Mouse (Mus musculus): ENCODE data around the gene Traf7.
A peak's percentile ranks its signal among the peaks of the same experiment; 100 is the strongest.

DNA sequence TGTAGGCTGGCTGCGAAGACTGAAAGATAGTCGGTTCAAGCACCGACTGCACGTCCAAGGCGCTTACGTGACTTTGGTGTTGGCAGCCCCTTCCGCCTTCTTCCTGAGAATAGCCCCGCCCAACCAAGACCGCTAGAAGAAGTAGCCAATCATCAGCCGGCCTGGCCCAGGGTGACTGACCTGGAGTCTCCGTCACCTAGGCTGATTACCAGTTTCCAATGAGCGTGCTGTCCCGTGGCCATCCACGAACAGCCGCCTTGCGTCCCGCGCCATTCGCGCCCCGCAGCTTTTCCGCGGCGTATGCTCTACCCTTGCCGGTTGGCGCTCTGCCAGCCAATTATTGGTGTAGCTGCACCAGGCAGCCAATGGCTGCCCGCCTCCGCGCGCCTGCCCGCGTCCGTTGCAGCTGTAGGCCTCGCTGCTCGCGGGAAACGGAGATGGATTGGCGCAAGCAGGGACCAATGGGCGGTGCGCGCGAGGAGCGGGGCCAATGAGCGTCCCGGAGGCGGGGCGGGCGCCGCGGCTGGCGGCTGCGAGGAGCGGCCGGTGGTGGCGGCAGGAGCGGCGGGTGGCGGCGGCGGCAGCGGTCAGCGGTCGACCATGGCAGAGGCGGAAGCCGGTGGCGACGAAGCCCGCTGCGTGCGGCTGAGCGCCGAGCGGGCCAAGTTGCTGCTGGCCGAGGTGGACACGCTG lies 57.7 kb downstream of the Traf7 start, which contains the start of the genes E4f1 and Pgp:
- no peak for TF ChIP-seq MAFK (IDR thresholded peaks at IDR 0.05; ENCODE audit: borderline replicate concordance, low read depth, low read length)
- peak; percentile 2; the same call in 1 of the 2 replicates for TF ChIP-seq TBP (IDR thresholded peaks at IDR 0.05; ENCODE audit: low read depth, low read length)
- TF ChIP-seq POLR2A (IDR thresholded peaks at IDR 0.05; ENCODE audit: control insufficient read depth in 1 of 2, insufficient read depth in 1 of 2, low read depth in 1 of 2, low read length in 2 of 2, poor library complexity in 1 of 2) = peak; percentile 88
- TF ChIP-seq CHD2 (IDR thresholded peaks at IDR 0.05; ENCODE audit: low read length) = no peak
- TF ChIP-seq EP300 (IDR thresholded peaks at IDR 0.05; ENCODE audit: low read depth in 1 of 2, low read length in 2 of 2) = no peak
- no peak for TF ChIP-seq UBTF (IDR thresholded peaks at IDR 0.05; ENCODE audit: borderline replicate concordance, insufficient read depth, low read depth, low read length)
- no peak for TF ChIP-seq ZNF384 (IDR thresholded peaks at IDR 0.05; ENCODE audit: low read depth, low read length)
